Mouse (Mus musculus) limb, embryonic 12.5 days (tissue): Measurements from ENCODE around the gene D2hgdh. TPM values are rescaled to one million over a fixed set of nuclear protein-coding genes. Genes with fewer than 3 reads are reported as not detected.

Experiments used
- ATAC-seq: fragments of 200-750 bp; cut with Nextera tagmentation; 2 replicates; pipeline ENCODE4 v1.8.0; 2017; ENCODE audit warnings: low read depth, moderate TSS enrichment; ENCODE audit not compliant: insufficient number of reproducible peaks, insufficient read depth, low FRiP score, low TSS enrichment
- H3K27ac ChIP-seq: fragments of 300-500 bp; sonication (generic); 2 replicates; pipeline ENCODE4 v1.5.1; 2016; ENCODE audit warnings: mild to moderate bottlenecking, moderate library complexity
- H3K27me3 ChIP-seq: fragments of 300-500 bp; sonication (generic); 2 replicates; pipeline ENCODE4 v1.6.1; 2016; ENCODE audit warnings: mild to moderate bottlenecking, moderate library complexity
- H3K36me3 ChIP-seq: fragments of 300-500 bp; sonication (generic); 2 replicates; pipeline ENCODE4 v1.6.1; 2016; ENCODE audit warnings: mild to moderate bottlenecking, moderate library complexity
- H3K4me1 ChIP-seq: fragments of 300-500 bp; sonication (generic); replicated peaks from 2 replicates; pipeline ENCODE4 v1.6.1; 2016
- H3K4me2 ChIP-seq: fragments of 300-500 bp; sonication (generic); 2 replicates; pipeline ENCODE4 v1.6.1; 2016; ENCODE audit warnings: mild to moderate bottlenecking, moderate library complexity
- H3K4me3 ChIP-seq: fragments of 300-500 bp; sonication (generic); replicated peaks from 2 replicates; pipeline ENCODE4 v1.5.1; 2016; ENCODE audit warnings: mild to moderate bottlenecking
- H3K9ac ChIP-seq: fragments of 300-500 bp; sonication (generic); replicated peaks from 2 replicates; pipeline ENCODE4 v1.6.1; 2016; ENCODE audit warnings: mild to moderate bottlenecking, moderate library complexity
- H3K9me3 ChIP-seq: fragments of 300-500 bp; sonication (generic); 2 replicates; pipeline ENCODE4 v1.6.1; 2016; ENCODE audit warnings: mild to moderate bottlenecking, moderate library complexity
- WGBS: fragments of 180-500 bp; shearing (Covaris S2); methylation state at CpG from one replicate; pipeline ENCODE4 v1.1.7; 2016; 5-methylcytosine and 5-hydroxymethylcytosine counted together
- polyA plus RNA-seq: library from polyadenylated mRNA; unstranded; fragments of >200 nt; fragmentation: Nextera tagmentation; extraction: Ambion mirVana; gene quantifications from 2 replicates; pipeline ENCODE4 v1.2.1, GENCODE M21; 2016

D2hgdh gene
- polyA plus RNA-seq, result 16.2 and 17.9 TPM in 2 replicates

DNA sequence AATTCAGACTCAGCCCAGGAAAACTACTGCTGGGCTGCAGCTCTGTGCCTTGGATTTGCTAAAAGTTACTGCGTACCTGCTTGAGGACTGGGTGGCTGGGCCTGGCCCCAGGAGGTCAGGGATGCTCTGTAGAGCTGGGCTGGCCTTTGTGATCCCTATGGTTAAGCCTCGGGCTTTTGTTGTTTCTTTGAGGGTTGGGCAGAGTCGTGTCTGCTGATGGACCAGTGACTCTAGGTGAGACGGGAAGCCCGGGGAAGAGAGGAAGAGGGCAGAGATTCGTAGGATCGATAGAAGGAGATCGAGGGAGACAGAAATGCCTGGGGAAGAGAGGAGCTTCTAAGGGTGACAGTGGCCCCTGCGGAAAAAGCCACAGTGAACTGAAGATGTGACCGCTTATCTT lies at the start of gene D2hgdh:
D2hgdh (plus strand) TSS at position 301 of the 400 bp plus-strand sequence.
- Histone ChIP-seq H3K27me3 (no peaks in the 10 kb centered on the region), H3K4me1 (peaks cover 5% of the 10 kb centered on the region), H3K36me3 (peaks cover 21% of the 10 kb centered on the region), H3K4me2 (peak within 1 kb of the TSS; percentile 79), H3K4me3 (peak within 1 kb of the TSS; percentile 58), H3K9ac (peak within 1 kb of the TSS; percentile 70), H3K27ac (peak within 1 kb of the TSS; percentile 96), H3K9me3 (no peaks in the 10 kb centered on the region)
- WGBS, result 9% methylated on average over 10 of the region's 10 CpGs
- ATAC-seq, result no peak

GRCm38 (mm10) chr1:93776686-93777085 lies 48.0 kb upstream of the D2hgdh start:
- no peak overlapping the region for H3K4me2 ChIP-seq
- 91% methylated on average over 5 of the region's 5 CpGs for WGBS
- peaks cover 87% of the 10 kb centered on the region for H3K36me3 ChIP-seq
- H3K4me1 ChIP-seq, result no peaks in the 10 kb centered on the region
- no peak overlapping the region for H3K27ac ChIP-seq
- H3K27me3 ChIP-seq, result no peaks in the 10 kb centered on the region
- H3K9me3 ChIP-seq, result no peaks in the 10 kb centered on the region
- no peak overlapping the region for H3K4me3 ChIP-seq
- ATAC-seq, result no peak
- no peak overlapping the region for H3K9ac ChIP-seq

GRCm38 (mm10) chr1:93786912-93787311 lies 37.8 kb upstream of the D2hgdh start:
- WGBS, result 93% methylated on average over 2 of the region's 2 CpGs

DNA sequence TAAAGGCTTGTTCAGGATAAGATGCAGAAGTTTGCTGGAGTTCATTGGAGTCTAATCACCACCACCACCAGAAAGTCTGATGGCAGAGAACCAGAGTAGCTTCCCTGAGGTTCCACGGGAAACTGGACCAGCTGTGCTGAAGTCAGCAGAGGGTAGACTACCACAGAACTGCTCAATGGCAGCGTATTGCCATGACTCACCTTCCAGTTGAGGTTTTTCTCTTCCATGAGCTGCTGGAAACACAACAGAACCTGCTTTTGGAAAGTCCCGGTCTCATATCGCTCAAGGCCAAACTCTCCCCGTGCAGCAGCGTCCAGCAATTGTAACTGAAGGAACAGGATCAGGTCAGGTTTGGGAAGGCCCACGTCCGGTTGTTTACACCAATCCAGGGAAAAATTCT lies 30.2 kb upstream of the D2hgdh start:
- Histone ChIP-seq H3K27me3 (no peaks in the 10 kb centered on the region), H3K9me3 (peaks cover 8% of the 10 kb centered on the region; the same call in 1 of the 2 replicates), H3K4me1 (no peaks in the 10 kb centered on the region), H3K27ac (no peak overlapping the region), H3K36me3 (peaks cover 93% of the 10 kb centered on the region), H3K4me3 (no peak overlapping the region), H3K4me2 (no peak overlapping the region), H3K9ac (no peak overlapping the region)
- ATAC-seq, result no peak
- 91% methylated on average over 8 of the region's 8 CpGs for WGBS

More at GRCm38 (mm10) chr1:93786912-93787311, 37.8 kb upstream of the D2hgdh start:
- H3K36me3 ChIP-seq, result peaks cover 94% of the 10 kb centered on the region
- H3K9ac ChIP-seq, result no peak overlapping the region
- no peak overlapping the region for H3K27ac ChIP-seq
- no peak overlapping the region for H3K4me3 ChIP-seq
- peaks cover 8% of the 10 kb centered on the region; the same call in 1 of the 2 replicates for H3K9me3 ChIP-seq
- no peaks in the 10 kb centered on the region for H3K4me1 ChIP-seq
- no peak for ATAC-seq
- no peaks in the 10 kb centered on the region for H3K27me3 ChIP-seq
- H3K4me2 ChIP-seq, result no peak overlapping the region

GRCm38 (mm10) chr1:93795886-93796285 lies 28.8 kb upstream of the D2hgdh start:
- Histone ChIP-seq H3K27ac (no peak overlapping the region), H3K27me3 (no peaks in the 10 kb centered on the region), H3K4me3 (no peak overlapping the region), H3K4me2 (no peak overlapping the region), H3K36me3 (peaks cover 86% of the 10 kb centered on the region), H3K9me3 (peaks cover 7% of the 10 kb centered on the region; the same call in 1 of the 2 replicates), H3K9ac (no peak overlapping the region), H3K4me1 (no peaks in the 10 kb centered on the region)
- ATAC-seq, result no peak
- 93% methylated on average over 8 of the region's 8 CpGs for WGBS

GRCm38 (mm10) chr1:93800670-93801503 lies 23.8 kb upstream of the D2hgdh start:
- peak overlapping the region; percentile 81 for H3K4me3 ChIP-seq
- WGBS, result 75% methylated on average over 21 of the region's 21 CpGs
- H3K27me3 ChIP-seq, result no peaks in the 10 kb centered on the region
- H3K4me2 ChIP-seq, result peak overlapping the region; percentile 83
- H3K36me3 ChIP-seq, result peaks cover 38% of the 10 kb centered on the region
- peaks cover 29% of the 10 kb centered on the region for H3K4me1 ChIP-seq
- ATAC-seq, result no peak
- no peaks in the 10 kb centered on the region for H3K9me3 ChIP-seq
- peak overlapping the region; percentile 91 for H3K27ac ChIP-seq
- peak overlapping the region; percentile 78 for H3K9ac ChIP-seq

GRCm38 (mm10) chr1:93801741-93802238 lies 22.9 kb upstream of the D2hgdh start, which contains the start of gene Dtymk:
Gene Dtymk, minus strand, starts transcription at chr1:93801934.
- H3K36me3 ChIP-seq, result peaks cover 42% of the 10 kb centered on the region
- peak; percentile 45 for ATAC-seq
- H3K27me3 ChIP-seq, result no peaks in the 10 kb centered on the region
- under 1% methylated on average over 42 of the region's 42 CpGs for WGBS
- H3K9me3 ChIP-seq, result no peaks in the 10 kb centered on the region
- H3K27ac ChIP-seq, result peak within 1 kb of the TSS; percentile 91
- H3K4me1 ChIP-seq, result peaks cover 29% of the 10 kb centered on the region
- peak within 1 kb of the TSS; percentile 78 for H3K9ac ChIP-seq
- peak within 1 kb of the TSS; percentile 83 for H3K4me2 ChIP-seq
- peak within 1 kb of the TSS; percentile 81 for H3K4me3 ChIP-seq

GRCm38 (mm10) chr1:93802771-93803170 lies 21.9 kb upstream of the D2hgdh start:
- Histone ChIP-seq H3K9ac (no peak overlapping the region), H3K27me3 (no peaks in the 10 kb centered on the region), H3K4me1 (peaks cover 29% of the 10 kb centered on the region), H3K36me3 (peaks cover 41% of the 10 kb centered on the region), H3K27ac (peak overlapping the region; percentile 97; the same call in 1 of the 2 replicates), H3K4me2 (peak overlapping the region; percentile 83), H3K4me3 (peak overlapping the region; percentile 81), H3K9me3 (no peaks in the 10 kb centered on the region)
- 86% methylated on average over 5 of the region's 5 CpGs for WGBS
- no peak for ATAC-seq

DNA sequence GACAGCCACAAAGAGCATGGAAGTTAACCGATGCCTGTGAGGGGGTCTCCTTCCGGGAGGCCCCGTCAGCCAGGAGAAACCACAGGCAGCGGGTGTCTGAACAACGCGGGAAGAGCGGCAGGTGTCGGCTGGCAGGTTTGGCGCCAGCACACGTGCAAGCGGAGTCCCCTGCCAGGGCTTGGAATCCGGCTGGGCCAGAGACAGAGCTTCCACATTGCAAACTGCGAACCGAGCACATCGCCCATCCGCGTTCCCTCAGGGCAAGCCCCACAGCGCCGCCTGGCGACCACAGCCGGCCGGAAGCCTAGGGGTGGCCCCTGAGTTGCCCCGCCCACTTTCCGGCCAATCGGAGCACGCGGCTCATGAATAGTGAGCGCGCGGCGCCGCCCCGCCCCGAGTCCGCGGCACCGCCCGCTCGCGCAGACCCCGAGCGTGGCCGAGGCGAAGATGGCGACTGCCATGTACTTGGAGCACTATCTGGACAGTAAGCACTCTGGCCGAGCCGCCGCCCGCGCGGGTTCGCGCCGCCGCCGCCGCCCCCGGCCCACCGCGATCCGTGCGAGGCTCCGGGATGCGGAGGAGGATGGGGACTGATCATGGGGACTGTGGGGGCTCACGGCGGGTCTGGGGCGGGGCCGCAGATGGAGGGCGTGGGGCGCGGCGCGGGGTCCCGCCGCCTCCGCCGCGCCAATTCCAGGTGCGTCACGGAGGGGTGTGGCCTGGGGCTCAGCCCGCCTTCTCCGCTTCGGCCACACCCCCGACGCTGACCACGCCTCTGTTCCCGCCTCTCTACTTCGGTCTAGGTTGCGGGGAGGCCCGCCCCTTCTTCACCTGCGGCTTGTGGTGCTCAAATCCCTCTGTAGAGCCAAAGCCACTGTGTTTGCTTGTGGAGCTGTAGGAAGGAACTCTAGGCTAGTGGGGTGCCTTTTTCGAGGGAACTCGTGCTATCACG lies 20.9 kb upstream of the D2hgdh start, which contains the start of gene Ing5:
Ing5 (plus strand) TSS at position 410 of the 952 bp plus-strand sequence.
- Histone ChIP-seq H3K36me3 (peaks cover 41% of the 10 kb centered on the region), H3K4me1 (peaks cover 29% of the 10 kb centered on the region), H3K27ac (peak within 1 kb of the TSS; percentile 97), H3K4me3 (peak within 1 kb of the TSS; percentile 81), H3K9ac (peak within 1 kb of the TSS; percentile 80), H3K4me2 (peak within 1 kb of the TSS; percentile 83), H3K9me3 (no peaks in the 10 kb centered on the region), H3K27me3 (no peaks in the 10 kb centered on the region)
- under 1% methylated on average over 92 of the region's 94 CpGs for WGBS
- peak; percentile 94 for ATAC-seq

DNA sequence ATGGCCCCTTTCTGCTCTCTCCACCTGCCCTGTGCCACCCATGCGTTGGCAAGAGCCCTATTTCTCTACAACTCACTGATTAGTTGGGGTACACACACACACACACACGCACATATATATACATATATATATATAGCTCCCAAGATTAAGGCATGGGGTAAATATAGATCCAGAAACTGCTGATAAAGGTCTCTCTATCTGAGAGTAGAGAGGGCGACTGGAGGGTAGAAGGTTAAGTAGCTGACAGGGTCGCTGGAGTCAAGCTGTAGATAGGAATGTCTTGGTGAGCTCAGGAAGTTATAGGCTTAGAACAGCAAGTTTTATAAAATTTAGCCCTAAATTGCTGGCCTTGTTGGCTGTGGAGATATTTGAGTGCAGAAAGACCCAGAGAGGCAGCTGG lies 19.9 kb upstream of the D2hgdh start:
- Histone ChIP-seq H3K9ac (peak overlapping the region; percentile 80; the same call in 1 of the 2 replicates), H3K4me2 (peak overlapping the region; percentile 83), H3K9me3 (no peaks in the 10 kb centered on the region), H3K4me1 (peaks cover 29% of the 10 kb centered on the region), H3K4me3 (peak overlapping the region; percentile 73), H3K36me3 (peaks cover 39% of the 10 kb centered on the region), H3K27me3 (no peaks in the 10 kb centered on the region), H3K27ac (no peak overlapping the region)
- ATAC-seq, result no peak
- WGBS, result 86% methylated on average over 4 of the region's 4 CpGs
